Mouse (Mus musculus) brain, adult 2 months (tissue): ENCODE data around the gene Padi4.

Experiments
- DNase-seq: peaks from one replicate; pipeline ENCODE4 v3.0.0; 2011; ENCODE audit warnings: low read depth, low spot score

The Padi4 gene

GRCm38 (mm10) chr4:140788264-140788663, 14.2 kb upstream of the Padi4 start:
- DNase-seq, result no peak

- DNase-seq, result no peak
Measured at GRCm38 (mm10) chr4:140787414-140787813, 13.4 kb upstream of the Padi4 start.

GRCm38 (mm10) chr4:140785217-140785616, 11.2 kb upstream of the Padi4 start:
- DNase-seq, result no peak

GRCm38 (mm10) chr4:140784292-140784945, 10.4 kb upstream of the Padi4 start:
- DNase-seq, result no peak

- no peak for DNase-seq
Measured at GRCm38 (mm10) chr4:140782821-140783220, 8.8 kb upstream of the Padi4 start.

GRCm38 (mm10) chr4:140780507-140780906, 6.5 kb upstream of the Padi4 start:
- DNase-seq, result no peak

GRCm38 (mm10) chr4:140779803-140780397, 5.9 kb upstream of the Padi4 start:
- no peak for DNase-seq

GRCm38 (mm10) chr4:140776623-140777022, 2.6 kb upstream of the Padi4 start:
- DNase-seq, result no peak

- peak; percentile 26 for DNase-seq
Measured at GRCm38 (mm10) chr4:140775876-140776275, 1.8 kb upstream of the Padi4 start.

- DNase-seq, result no peak
Measured at GRCm38 (mm10) chr4:140774893-140775292, 857 bp upstream of the Padi4 start.

- DNase-seq, result no peak
Measured at GRCm38 (mm10) chr4:140771091-140771490, 2.9 kb downstream of the Padi4 start.

- no peak for DNase-seq
Measured at GRCm38 (mm10) chr4:140770433-140770832, 3.6 kb downstream of the Padi4 start.

GRCm38 (mm10) chr4:140768973-140769372, 5.1 kb downstream of the Padi4 start:
- DNase-seq, result no peak

GRCm38 (mm10) chr4:140765936-140766335, 8.1 kb downstream of the Padi4 start:
- DNase-seq, result no peak

- peak; percentile 20 for DNase-seq
Measured at GRCm38 (mm10) chr4:140763158-140763557, 10.9 kb downstream of the Padi4 start.

- peak; percentile 16 for DNase-seq
Measured at GRCm38 (mm10) chr4:140761601-140762000, 12.4 kb downstream of the Padi4 start.

- no peak for DNase-seq
Measured at GRCm38 (mm10) chr4:140755811-140756210, 18.2 kb downstream of the Padi4 start.

GRCm38 (mm10) chr4:140753366-140753765, 20.7 kb downstream of the Padi4 start:
- no peak for DNase-seq

GRCm38 (mm10) chr4:140750328-140750727, 23.7 kb downstream of the Padi4 start:
- no peak for DNase-seq

GRCm38 (mm10) chr4:140747978-140748377, 26.1 kb downstream of the Padi4 start:
- DNase-seq, result no peak

- peak; percentile 74 for DNase-seq
Measured at GRCm38 (mm10) chr4:140744654-140745053, 29.4 kb downstream of the Padi4 start.

- DNase-seq, result no peak
Measured at GRCm38 (mm10) chr4:140743086-140743485, 30.9 kb downstream of the Padi4 start.

- no peak for DNase-seq
Measured at GRCm38 (mm10) chr4:140742543-140742942, 31.5 kb downstream of the Padi4 start, which contains the start of gene Padi6. Gene Padi6 (minus strand): TSS chr4:140742643.
